Mouse (Mus musculus) ES-Bruce4 (cell line): ENCODE results near the gene Hcrt.

Experiments
- CTCF ChIP-seq: IDR thresholded peaks from one replicate; pipeline ENCODE4 v1.8.1; 2011; ENCODE audit warnings: low read depth, low read length
- POLR2A ChIP-seq: IDR thresholded peaks from one replicate; pipeline ENCODE4 v1.8.1; 2011; ENCODE audit warnings: low read length; ENCODE audit not compliant: insufficient read depth

GRCm38 (mm10) chr11:100789702-100790101 is 27.0 kb upstream of the Hcrt start:
- TF ChIP-seq CTCF (no peak), POLR2A (no peak)
